Comparison of ENCODE assay signal across 17 mouse cellular contexts in the genomic region with DNA sequence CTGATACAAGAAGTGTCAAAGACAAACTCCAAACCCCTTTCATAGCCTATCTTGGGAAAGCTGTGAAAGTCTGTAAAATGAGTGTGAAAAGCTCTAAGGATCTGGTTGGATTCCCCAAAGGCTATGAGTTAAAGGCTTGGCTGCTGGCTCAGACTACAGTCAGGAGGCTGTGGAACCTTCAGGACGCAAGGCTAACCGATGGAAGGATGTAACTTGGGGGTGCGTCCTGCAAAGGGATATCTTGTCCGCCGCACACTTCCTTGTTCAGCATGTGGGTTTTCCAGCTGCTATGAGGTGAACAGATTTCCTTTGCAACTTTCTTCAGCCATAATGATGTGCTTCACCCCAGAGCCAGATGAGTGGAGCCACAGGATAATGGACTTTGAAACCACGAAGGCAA.
"Had no signal": no experiment of that assay in that cellular context is flagged by ENCODE, and none has a peak within 500 bp of the region (broad histone marks: within the 10 kb centered on the region; RNA-seq: fewer than 3 reads in every experiment).

No protein-coding gene starts in this region.

- H3K4me3 ChIP-seq: lung, embryonic 15.5 days; megakaryocyte, embryonic 14.5 days; midbrain, embryonic 13.5 days; midbrain, embryonic 15.5 days; neural tube, embryonic 12.5 days; stomach, embryonic 15.5 days had no signal

- H3K27ac ChIP-seq: lung, embryonic 15.5 days; macrophage; midbrain, embryonic 13.5 days; midbrain, embryonic 15.5 days; neural tube, embryonic 12.5 days; stomach, embryonic 15.5 days; stomach, postnatal 0 days had no signal

- ATAC-seq: liver, postnatal 0 days; lung, postnatal 0 days; midbrain, embryonic 13.5 days; midbrain, embryonic 15.5 days had no signal

- DNase-seq: liver, postnatal 0 days; lung, adult 2 months; lung, postnatal 14 days; lung, postnatal 36 days; right cerebral cortex, postnatal 14 days; thymus, adult 2 months; thymus, postnatal 25 days had no signal

- H3K9me3 ChIP-seq: lung, embryonic 15.5 days; midbrain, embryonic 13.5 days; midbrain, embryonic 15.5 days; neural tube, embryonic 12.5 days; stomach, embryonic 15.5 days had no signal

- H3K4me2 ChIP-seq: lung, embryonic 15.5 days; midbrain, embryonic 11.5 days; midbrain, embryonic 13.5 days; midbrain, embryonic 15.5 days; neural tube, embryonic 12.5 days; stomach, embryonic 15.5 days had no signal

- H3K36me3 ChIP-seq: lung, embryonic 15.5 days; midbrain, embryonic 13.5 days; midbrain, embryonic 15.5 days; neural tube, embryonic 12.5 days; stomach, embryonic 15.5 days had no signal

- H3K4me1 ChIP-seq: lung, embryonic 15.5 days; megakaryocyte, embryonic 14.5 days; midbrain, embryonic 15.5 days; neural tube, embryonic 12.5 days; stomach, embryonic 15.5 days had no signal

- H3K27me3 ChIP-seq: lung, embryonic 15.5 days; megakaryocyte, embryonic 14.5 days; midbrain, embryonic 13.5 days; midbrain, embryonic 15.5 days; neural tube, embryonic 12.5 days; stomach, embryonic 15.5 days had no signal

- H3K9ac ChIP-seq: liver, postnatal 0 days; lung, embryonic 15.5 days; midbrain, embryonic 13.5 days; midbrain, embryonic 15.5 days; neural tube, embryonic 12.5 days; stomach, embryonic 15.5 days had no signal
